Mouse (Mus musculus) C2C12 (cell line): ENCODE measurements around the gene Sufu. TPM values are rescaled to one million over a fixed set of nuclear protein-coding genes. Genes with fewer than 3 reads are reported as not detected.

ENCODE experiments used
- H3K27me3 ChIP-seq: one replicate; pipeline ENCODE4 v1.6.1; 2011; ENCODE audit not compliant: control insufficient read depth, insufficient read depth, insufficient read length
- H3K36me3 ChIP-seq: one replicate; pipeline ENCODE4 v1.6.1; 2011; ENCODE audit not compliant: control insufficient read depth, insufficient read depth
- H3K4me3 ChIP-seq: one replicate; pipeline ENCODE4 v1.5.1; 2011; ENCODE audit warnings: mild to moderate bottlenecking, control low read depth; ENCODE audit not compliant: poor library complexity, insufficient read depth, severe bottlenecking
- H3K79me2 ChIP-seq: one replicate; pipeline ENCODE4 v1.6.1; 2011; ENCODE audit not compliant: control insufficient read depth, insufficient read depth
- H3K79me3 ChIP-seq: one replicate; pipeline ENCODE4 v1.6.1; 2011; ENCODE audit warnings: low read depth, control low read depth
- H3ac ChIP-seq: one replicate; pipeline ENCODE3; 2011; ENCODE audit warnings: low read depth; ENCODE audit not compliant: control insufficient read depth, insufficient read length
- CEBPB ChIP-seq: IDR thresholded peaks from one replicate; pipeline ENCODE4 v1.6.1; 2011; ENCODE audit warnings: low read depth, mild to moderate bottlenecking, control low read depth, moderate library complexity
- CTCF ChIP-seq: IDR thresholded peaks from one replicate; pipeline ENCODE4 v1.5.1; 2011; ENCODE audit not compliant: control insufficient read depth, insufficient read depth, insufficient read length
- FOSL1 ChIP-seq: IDR thresholded peaks from one replicate; pipeline ENCODE4 v1.8.0; 2011; ENCODE audit warnings: mild to moderate bottlenecking, low read length; ENCODE audit not compliant: poor library complexity, insufficient read depth, severe bottlenecking
- MAX ChIP-seq: IDR thresholded peaks from one replicate; pipeline ENCODE4 v1.6.1; 2011; ENCODE audit warnings: mild to moderate bottlenecking, control low read depth
- MYOD1 ChIP-seq: IDR thresholded peaks from one replicate; pipeline ENCODE4 v1.6.1; 2011; ENCODE audit warnings: low read depth; ENCODE audit not compliant: control insufficient read depth, insufficient read length
- MYOG ChIP-seq: IDR thresholded peaks from one replicate; pipeline ENCODE4 v1.6.1; 2011; ENCODE audit not compliant: control insufficient read depth, insufficient read length; ENCODE audit errors: extremely low read depth
- USF1 ChIP-seq: IDR thresholded peaks from one replicate; pipeline ENCODE4 v1.6.1; 2011; ENCODE audit warnings: low read depth, mild to moderate bottlenecking, control low read depth, moderate library complexity
- polyA plus RNA-seq: library from polyadenylated mRNA; unstranded; fragments of >200 nt; fragmentation: generic; extraction: Trizol; gene quantifications from one replicate; pipeline ENCODE4 v1.2.1, GENCODE M21; 2012; ENCODE audit warnings: missing spikeins

Sufu gene
- polyA plus RNA-seq, 1 experiment, result 17.8 TPM

DNA sequence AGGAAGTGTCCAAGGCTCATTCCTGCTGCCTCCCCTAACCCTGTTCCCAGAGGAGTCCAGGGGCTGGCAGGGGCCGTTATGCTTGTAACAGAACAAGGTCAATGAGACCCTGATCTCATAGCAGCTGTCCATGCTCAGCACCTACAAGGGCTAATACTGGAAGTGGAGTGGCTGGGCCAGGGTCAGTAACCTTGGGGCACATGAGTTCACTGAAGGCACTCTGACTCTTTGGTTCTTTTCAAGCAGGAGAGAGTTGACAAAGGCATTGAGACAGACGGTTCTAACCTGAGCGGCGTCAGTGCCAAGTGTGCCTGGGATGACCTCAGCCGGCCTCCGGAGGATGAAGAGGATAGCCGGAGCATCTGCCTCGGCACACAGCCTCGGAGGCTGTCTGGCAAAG lies 56.2 kb downstream of the Sufu start:
- Histone ChIP-seq H3K79me3 (no peaks in the 10 kb centered on the region), H3K4me3 (no peak overlapping the region), H3K79me2 (peaks cover 28% of the 10 kb centered on the region), H3ac (no peak overlapping the region), H3K27me3 (no peaks in the 10 kb centered on the region), H3K36me3 (peaks cover 17% of the 10 kb centered on the region)
- no peak for TF ChIP-seq USF1

DNA sequence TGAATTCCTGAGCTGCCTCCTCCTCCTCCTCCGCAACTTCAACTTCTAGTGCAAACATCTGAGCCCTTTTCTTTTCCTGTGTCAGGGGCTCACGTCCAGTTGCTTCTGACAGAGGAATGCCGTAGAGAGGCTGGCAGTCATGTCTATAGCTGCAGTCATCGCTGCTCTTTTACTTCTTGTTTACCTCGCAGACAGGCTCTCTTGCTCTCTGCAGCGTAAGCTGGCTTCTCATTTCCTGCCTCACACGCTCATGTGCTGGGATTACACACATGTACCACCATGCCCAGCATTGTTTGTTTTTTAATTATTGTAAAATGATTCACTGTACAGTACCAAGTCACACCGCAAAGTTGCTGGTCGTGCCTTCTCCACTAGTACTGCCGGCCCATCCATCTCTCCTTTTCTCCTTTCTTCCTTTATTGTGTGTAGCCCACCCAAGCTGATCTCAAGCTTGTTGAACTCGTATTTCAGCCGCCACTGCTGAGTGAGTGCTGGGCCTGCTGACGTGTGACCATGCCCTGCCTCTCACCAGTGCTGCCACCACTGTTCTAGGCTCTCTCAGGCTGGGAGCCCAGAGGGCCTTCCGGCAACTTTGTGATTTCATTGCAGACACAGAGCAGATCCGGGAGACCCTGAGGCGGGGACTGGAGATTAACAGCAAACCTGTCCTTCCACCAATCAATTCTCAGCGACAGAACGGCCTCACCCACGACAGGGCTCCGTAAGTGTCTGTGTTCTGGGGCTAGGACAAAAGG lies 57.6 kb downstream of the Sufu start:
- Histone ChIP-seq H3K36me3 (peaks cover 17% of the 10 kb centered on the region), H3K27me3 (no peaks in the 10 kb centered on the region), H3K79me2 (peaks cover 14% of the 10 kb centered on the region), H3K79me3 (no peaks in the 10 kb centered on the region), H3ac (no peak overlapping the region), H3K4me3 (no peak overlapping the region)
- TF ChIP-seq CTCF, result no peak
- TF ChIP-seq USF1, result no peak
- TF ChIP-seq MAX, result no peak
- no peak for TF ChIP-seq MYOG
- no peak for TF ChIP-seq FOSL1
- no peak for TF ChIP-seq CEBPB
- no peak for TF ChIP-seq MYOD1

DNA sequence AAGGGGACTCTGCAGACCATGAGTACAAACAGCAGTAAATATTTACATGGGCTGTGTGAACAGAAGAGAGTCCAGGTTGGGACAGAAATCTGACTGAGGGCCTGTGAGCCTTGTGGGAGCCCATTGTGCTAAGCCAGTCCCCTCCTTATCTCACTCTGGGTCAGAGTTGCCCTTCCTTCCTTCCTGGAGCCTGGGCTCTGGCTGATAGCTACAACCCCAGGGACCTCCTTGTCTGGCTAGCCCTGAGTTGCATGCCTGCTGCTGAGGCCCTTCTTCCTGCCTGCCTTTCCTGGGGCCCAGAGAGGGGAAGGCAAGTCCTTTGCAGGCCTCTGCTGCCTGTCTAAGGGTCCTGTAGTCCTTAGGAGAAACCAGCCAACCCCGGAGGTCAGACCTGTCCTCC lies 58.3 kb downstream of the Sufu start:
- no peak overlapping the region for H3K4me3 ChIP-seq
- no peak for TF ChIP-seq MAX
- TF ChIP-seq MYOG, result no peak
- TF ChIP-seq USF1, result no peak
- no peak for TF ChIP-seq MYOD1
- TF ChIP-seq CTCF, result no peak
- TF ChIP-seq FOSL1, result no peak
- no peak for TF ChIP-seq CEBPB
- peaks cover 7% of the 10 kb centered on the region for H3K79me2 ChIP-seq
- H3K36me3 ChIP-seq, result peaks cover 17% of the 10 kb centered on the region
- no peaks in the 10 kb centered on the region for H3K79me3 ChIP-seq
- H3K27me3 ChIP-seq, result no peaks in the 10 kb centered on the region
- no peak overlapping the region for H3ac ChIP-seq

DNA sequence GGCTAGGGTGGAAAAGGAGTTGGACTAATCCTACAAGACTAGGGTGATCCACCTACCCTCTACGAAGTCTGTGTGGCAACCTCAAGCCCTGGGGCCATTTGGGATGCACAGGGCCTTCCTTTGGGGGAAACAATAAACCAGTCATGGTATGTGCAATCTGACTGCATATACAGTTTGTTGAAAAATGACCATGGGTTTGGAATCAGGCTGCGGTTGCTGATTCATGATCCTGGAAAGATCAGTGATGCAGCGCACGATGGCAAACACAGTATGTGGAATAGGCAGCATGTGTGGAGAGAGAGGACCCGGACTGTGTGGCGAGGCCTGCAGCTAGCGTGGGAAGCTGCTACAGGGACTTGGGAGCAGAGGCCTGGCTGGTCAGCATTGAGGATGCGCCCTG lies 58.9 kb downstream of the Sufu start:
- TF ChIP-seq CTCF (no peak), CEBPB (no peak), FOSL1 (no peak), MYOD1 (no peak), MAX (no peak), USF1 (no peak), MYOG (no peak)
- Histone ChIP-seq H3K79me2 (peaks cover 2% of the 10 kb centered on the region), H3K36me3 (peaks cover 17% of the 10 kb centered on the region), H3K4me3 (no peak overlapping the region), H3ac (no peak overlapping the region), H3K79me3 (no peaks in the 10 kb centered on the region), H3K27me3 (no peaks in the 10 kb centered on the region)

DNA sequence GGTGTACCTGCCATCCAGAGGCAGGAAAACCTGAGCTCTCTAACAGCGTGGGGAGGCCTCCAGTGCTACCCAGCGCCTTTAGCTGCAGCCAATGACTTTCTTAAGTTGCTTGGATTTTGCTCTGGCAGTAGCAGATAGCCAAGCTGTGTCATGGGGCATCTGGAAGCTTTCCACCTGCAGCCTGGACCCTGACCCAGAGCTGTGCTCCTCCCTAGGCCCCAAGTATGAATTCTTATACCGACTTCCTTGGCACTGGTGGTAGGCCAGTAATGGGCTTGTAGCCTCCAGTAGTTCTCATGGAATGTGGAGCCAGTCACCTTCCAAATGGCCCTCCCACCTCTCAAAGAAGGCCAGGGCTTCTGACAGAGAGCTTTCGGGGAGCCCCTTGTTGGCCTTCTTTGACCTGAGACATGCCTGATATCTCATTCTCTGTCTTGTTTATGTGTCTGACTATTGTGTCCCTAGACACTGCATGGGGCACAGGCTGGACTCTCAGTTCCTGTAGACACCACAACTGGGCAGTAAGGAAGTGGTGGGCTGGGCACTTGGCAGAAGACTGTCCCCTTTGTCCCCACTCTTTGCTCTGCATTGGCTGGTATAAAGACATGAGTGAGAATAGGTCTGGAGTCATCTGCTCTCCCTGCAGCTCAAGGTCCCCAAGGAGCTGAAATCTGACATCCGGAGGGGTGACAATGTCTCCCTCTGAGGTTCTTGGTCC lies 59.5 kb downstream of the Sufu start:
- Histone ChIP-seq H3ac (no peak overlapping the region), H3K27me3 (no peaks in the 10 kb centered on the region), H3K36me3 (peaks cover 13% of the 10 kb centered on the region), H3K4me3 (no peak overlapping the region), H3K79me2 (no peaks in the 10 kb centered on the region), H3K79me3 (no peaks in the 10 kb centered on the region)
- TF ChIP-seq CEBPB (no peak), MYOD1 (no peak), FOSL1 (no peak), MYOG (no peak), CTCF (no peak), USF1 (no peak), MAX (no peak)

DNA sequence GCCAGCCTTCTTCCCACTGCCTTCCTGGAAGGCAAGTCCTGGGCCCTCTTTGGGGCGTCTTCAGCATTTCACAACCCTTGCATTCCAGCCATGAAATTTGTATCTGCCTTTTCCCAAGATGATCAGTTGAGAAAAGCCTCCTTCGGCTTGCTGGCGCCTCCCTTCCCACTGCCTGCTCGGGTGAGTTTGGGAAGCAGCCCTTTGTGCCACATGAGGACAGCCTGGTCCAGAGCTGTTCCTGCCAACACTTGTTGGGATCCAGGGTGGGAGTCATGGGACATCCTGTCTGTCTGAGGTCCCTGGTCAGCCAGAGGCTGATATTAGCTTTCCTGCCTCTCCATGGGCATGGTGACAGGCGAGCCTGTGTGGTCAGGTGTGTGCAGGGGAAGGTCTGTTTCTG lies 61.1 kb downstream of the Sufu start:
- H3ac ChIP-seq, result no peak overlapping the region
- H3K4me3 ChIP-seq, result no peak overlapping the region
- H3K36me3 ChIP-seq, result peaks cover 11% of the 10 kb centered on the region
- no peaks in the 10 kb centered on the region for H3K79me3 ChIP-seq
- TF ChIP-seq CEBPB (no peak), MYOG (no peak), CTCF (no peak), USF1 (no peak), MAX (no peak), FOSL1 (no peak), MYOD1 (no peak)
- H3K79me2 ChIP-seq, result no peaks in the 10 kb centered on the region
- no peaks in the 10 kb centered on the region for H3K27me3 ChIP-seq
